Mouse (Mus musculus) liver, adult 2 months (tissue): ENCODE measurements around the gene Phactr2. TPM values are rescaled to one million over a fixed set of nuclear protein-coding genes. Genes with fewer than 3 reads are reported as not detected.

Source experiments
- DNase-seq: peaks from one replicate; pipeline ENCODE4 v3.0.0-alpha.2; 2011; ENCODE audit warnings: low read depth, low spot score; ENCODE audit errors: extremely low read depth
- H3K27ac ChIP-seq: fragments of 200-500 bp; replicated peaks from 2 replicates; pipeline ENCODE4 v1.5.1; 2012; ENCODE audit warnings: low read depth, mild to moderate bottlenecking, control low read depth, inconsistent platforms, low read length; ENCODE audit not compliant: insufficient read depth
- H3K27me3 ChIP-seq: fragments of 200-500 bp; 2 replicates; pipeline ENCODE4 v1.6.1; 2012; ENCODE audit warnings: mild to moderate bottlenecking, moderate library complexity, low read length, inconsistent platforms; ENCODE audit not compliant: control insufficient read depth, insufficient read depth
- H3K36me3 ChIP-seq: fragments of 200-500 bp; 2 replicates; pipeline ENCODE4 v1.6.1; 2012; ENCODE audit warnings: low read length, inconsistent platforms; ENCODE audit not compliant: control insufficient read depth, insufficient read depth
- H3K4me1 ChIP-seq: fragments of 200-500 bp; 2 replicates; pipeline ENCODE4 v1.6.1; 2011; ENCODE audit warnings: low read length; ENCODE audit not compliant: control insufficient read depth, insufficient read depth
- H3K4me3 ChIP-seq: fragments of 200-500 bp; 2 replicates; pipeline ENCODE4 v1.5.1; 2011; ENCODE audit warnings: low read depth, mild to moderate bottlenecking, control low read depth, low read length, moderate library complexity; ENCODE audit not compliant: insufficient read depth
- H3K79me2 ChIP-seq: fragments of 200-500 bp; 2 replicates; pipeline ENCODE4 v1.6.1; 2012; ENCODE audit warnings: inconsistent platforms, mild to moderate bottlenecking, low read length, moderate library complexity; ENCODE audit not compliant: control insufficient read depth, insufficient read depth
- H3K9ac ChIP-seq: fragments of 200-500 bp; 2 replicates; pipeline ENCODE4 v1.6.1; 2012; ENCODE audit warnings: low read depth, mild to moderate bottlenecking, control low read depth, inconsistent platforms, low read length
- CTCF ChIP-seq: fragments of 200-500 bp; IDR thresholded peaks from 2 replicates; pipeline ENCODE4 v1.5.1; 2011; ENCODE audit warnings: low read depth, low read length, control low read depth
- POLR2A ChIP-seq: fragments of 200-500 bp; IDR thresholded peaks from 2 replicates; pipeline ENCODE4 v1.6.1; 2011; ENCODE audit warnings: low read length, control low read depth; ENCODE audit not compliant: insufficient read depth; ENCODE audit errors: extremely low read depth
- WGBS: fragments of 180-500 bp; shearing (Covaris S2); methylation state at CpG from one replicate; pipeline ENCODE4 v1.1.7; 2018; 5-methylcytosine and 5-hydroxymethylcytosine counted together
- polyA plus RNA-seq: library from polyadenylated mRNA; depleted of rRNA; stranded (reverse); fragments of >200 nt; gene quantifications from 2 replicates; pipeline ENCODE4 v1.2.3, GENCODE M21; 2012; rRNA removed
- total RNA-seq: library from RNA; depleted of rRNA; stranded (reverse); fragments of >200 nt; gene quantifications from 2 replicates; pipeline ENCODE4 v1.2.3, GENCODE M21; 2014; rRNA removed

Gene Phactr2
- total and polyA plus RNA-seq, 2 experiments, result 1.2 to 3.9 TPM

- Histone ChIP-seq H3K36me3 (no peaks in the 10 kb centered on the region), H3K79me2 (no peaks in the 10 kb centered on the region), H3K4me3 (no peak overlapping the region), H3K4me1 (no peaks in the 10 kb centered on the region), H3K27me3 (no peaks in the 10 kb centered on the region), H3K9ac (no peak overlapping the region), H3K27ac (no peak overlapping the region)
- WGBS, result 73% methylated on average over 4 of the region's 4 CpGs
- TF ChIP-seq POLR2A, result no peak
- DNase-seq, result no peak
These were observed 312.2 kb downstream of the Phactr2 start for GRCm38 (mm10) chr10:13162031-13162430.

GRCm38 (mm10) chr10:13160913-13161312 is 313.3 kb downstream of the Phactr2 start:
- no peak overlapping the region for H3K4me3 ChIP-seq
- no peak overlapping the region for H3K9ac ChIP-seq
- TF ChIP-seq POLR2A (no peak), CTCF (no peak)
- H3K4me1 ChIP-seq, result no peaks in the 10 kb centered on the region
- DNase-seq, result no peak
- H3K27ac ChIP-seq, result no peak overlapping the region
- WGBS, result 90% methylated on average over 4 of the region's 4 CpGs
- no peaks in the 10 kb centered on the region for H3K36me3 ChIP-seq
- no peaks in the 10 kb centered on the region for H3K27me3 ChIP-seq
- no peaks in the 10 kb centered on the region for H3K79me2 ChIP-seq

Other genes with a start within 250 kb of the Phactr2 start
- 8.0 and 11.1 TPM in 2 replicates for gene Fuca2, start 25.1 kb upstream of the Phactr2 start, total RNA-seq
- 4.0 TPM in 2 replicates for gene Fuca2, start 25.1 kb upstream of the Phactr2 start, polyA plus RNA-seq
- 2.3 and 2.5 TPM in 2 replicates for gene Adat2, start 78.5 kb upstream of the Phactr2 start, total RNA-seq
- 1.8 and 2.9 TPM in 2 replicates for gene Adat2, start 78.5 kb upstream of the Phactr2 start, polyA plus RNA-seq
- gene Pex3, start 78.7 kb upstream of the Phactr2 start, total RNA-seq, result 23.5 and 29.6 TPM in 2 replicates
- gene Pex3, start 78.7 kb upstream of the Phactr2 start, polyA plus RNA-seq, result 9.5 and 9.6 TPM in 2 replicates